Mouse (Mus musculus): ENCODE measurements around the gene Rere.
"Not testable (repeated sequence)": the region's sequence is repeated elsewhere in the genome, so short reads cannot be mapped to it uniquely, and the experiment has no call there.

Rere gene

DNA sequence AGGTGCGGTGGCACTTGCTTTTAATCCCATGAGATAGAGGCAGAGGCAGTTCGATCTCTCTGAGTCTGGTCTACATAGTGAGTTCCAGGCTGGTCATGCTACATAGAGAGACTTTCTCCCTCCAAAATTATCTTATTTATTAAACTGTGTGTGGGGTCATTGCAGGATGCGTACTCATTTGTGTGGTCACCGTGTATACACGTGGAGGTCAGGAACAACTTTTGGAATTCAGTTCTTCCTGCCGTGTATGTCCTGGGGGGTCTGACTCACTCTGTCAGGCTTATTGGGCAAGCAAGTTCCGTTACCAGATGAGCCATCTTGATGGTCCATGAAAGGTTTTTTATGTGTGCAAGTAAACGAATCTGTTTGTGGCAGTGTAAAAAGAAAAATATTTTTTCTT, 5.5 kb downstream of the Rere start:
- no peak for DNase-seq

DNA sequence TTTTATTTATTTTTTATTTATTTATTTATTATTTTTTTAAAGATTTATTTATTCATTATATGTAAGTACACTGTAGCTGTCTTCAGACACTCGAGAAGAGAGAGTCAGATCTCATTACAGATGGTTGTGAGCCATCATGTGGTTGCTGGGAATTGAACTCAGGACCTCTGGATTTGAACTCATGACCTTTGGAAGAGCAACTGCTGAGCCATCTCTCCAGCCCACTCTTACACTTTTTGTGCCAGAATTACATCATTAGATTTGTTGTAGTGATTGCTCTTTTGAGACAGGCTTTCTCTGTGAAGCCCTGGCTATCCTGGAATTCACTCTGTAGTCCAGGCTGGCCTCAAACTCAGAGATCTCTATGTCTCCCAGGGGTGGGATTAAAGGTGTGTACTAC, 6.0 kb downstream of the Rere start:
- DNase-seq: not testable (repeated sequence)

DNA sequence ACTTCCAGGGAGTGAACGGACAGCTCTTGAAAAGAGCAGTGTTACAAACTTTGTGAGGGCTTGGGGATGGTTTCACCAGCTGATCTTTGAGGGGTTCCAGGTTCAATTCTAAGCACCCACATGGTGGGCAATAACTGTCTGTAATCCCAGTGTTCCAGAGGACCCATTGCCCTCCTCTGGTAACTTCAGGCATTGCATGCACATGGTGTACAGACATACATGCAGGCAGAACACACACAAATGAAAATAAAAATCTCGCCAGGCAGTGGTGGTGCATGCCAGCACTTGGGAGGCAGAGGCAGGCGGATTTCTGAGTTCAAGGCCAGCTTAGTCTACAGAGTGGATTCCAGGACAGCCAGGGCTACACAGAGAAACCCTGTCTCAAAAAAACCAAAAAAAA, 10.5 kb downstream of the Rere start:
- DNase-seq: no peak

DNA sequence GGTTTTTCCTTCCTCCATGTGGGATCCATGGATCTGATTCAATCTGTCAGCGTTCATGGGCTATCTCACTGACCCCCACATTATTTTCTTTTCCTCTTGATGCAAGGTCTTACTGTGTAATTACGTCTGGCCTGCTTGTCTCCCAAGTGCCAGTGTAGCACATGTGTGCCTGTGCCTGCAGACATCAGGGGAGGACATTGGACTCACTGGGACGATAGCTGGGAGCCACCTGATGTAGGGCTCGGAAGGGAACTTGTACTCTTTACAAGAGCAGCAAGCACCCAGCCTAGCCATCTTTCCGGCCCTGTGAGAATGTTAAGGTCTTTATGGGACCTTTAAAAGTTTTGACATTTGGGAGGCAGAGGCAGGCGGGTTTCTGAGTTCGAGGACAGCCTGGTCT, 13.4 kb downstream of the Rere start:
- no peak for DNase-seq

DNA sequence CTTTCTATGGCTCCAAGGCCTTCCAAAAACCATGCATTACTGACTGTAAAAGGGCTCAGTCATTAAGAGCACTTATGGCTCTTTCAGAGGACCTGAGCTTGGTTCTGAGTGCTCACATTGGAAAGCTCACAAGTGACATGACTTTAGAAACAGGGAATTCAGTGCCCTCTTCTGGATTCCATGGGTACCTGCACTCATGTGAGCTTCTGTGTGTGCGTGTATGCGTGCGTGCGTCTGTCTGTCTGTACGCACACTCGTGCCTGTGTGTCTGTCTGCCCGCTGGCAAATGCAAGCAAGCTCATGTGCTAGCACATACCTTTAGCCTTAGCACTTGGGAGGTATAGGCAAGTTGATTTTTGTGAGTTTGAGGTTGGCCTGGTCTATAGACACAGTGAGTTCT, 14.5 kb downstream of the Rere start:
- no peak for DNase-seq

DNA sequence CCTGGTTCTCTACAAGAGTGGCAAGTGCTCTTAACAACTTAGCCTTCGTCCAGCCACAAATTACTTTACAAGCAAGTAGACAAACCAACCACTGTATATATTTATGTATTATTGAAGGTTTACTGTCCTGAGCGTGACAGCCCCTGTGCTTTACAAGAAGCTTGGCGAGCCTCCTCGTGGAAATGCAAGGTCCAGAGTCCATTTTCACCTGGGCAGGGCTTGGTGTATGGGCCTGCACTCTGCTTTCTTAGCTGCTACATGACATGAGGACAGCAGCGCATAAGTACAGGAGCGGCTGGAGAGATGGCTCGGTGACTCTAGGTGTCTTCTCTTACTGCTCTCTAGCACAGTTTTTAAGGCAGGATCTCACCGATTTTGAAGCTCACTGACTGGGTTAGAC, 21.3 kb downstream of the Rere start:
- no peak for DNase-seq

DNA sequence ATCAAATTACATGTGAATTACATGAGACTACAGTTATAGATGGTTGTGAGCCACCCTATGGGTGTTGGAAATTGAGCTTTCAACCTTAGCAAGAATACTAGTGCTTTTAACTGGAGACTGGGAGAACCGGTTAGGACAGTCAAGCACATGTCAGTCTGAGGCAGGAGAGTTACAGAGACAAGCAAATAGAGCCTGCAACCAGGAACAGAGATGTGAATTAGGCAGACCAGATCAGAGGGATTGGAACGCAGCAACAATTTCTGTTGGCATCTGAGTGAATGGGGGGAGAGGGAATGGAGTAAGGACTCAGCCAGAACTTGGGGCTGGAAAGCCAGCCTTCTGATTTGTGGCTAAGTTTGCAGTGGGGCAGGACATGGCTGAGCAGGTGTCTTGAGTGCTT, 25.3 kb downstream of the Rere start:
- no peak for DNase-seq

DNA sequence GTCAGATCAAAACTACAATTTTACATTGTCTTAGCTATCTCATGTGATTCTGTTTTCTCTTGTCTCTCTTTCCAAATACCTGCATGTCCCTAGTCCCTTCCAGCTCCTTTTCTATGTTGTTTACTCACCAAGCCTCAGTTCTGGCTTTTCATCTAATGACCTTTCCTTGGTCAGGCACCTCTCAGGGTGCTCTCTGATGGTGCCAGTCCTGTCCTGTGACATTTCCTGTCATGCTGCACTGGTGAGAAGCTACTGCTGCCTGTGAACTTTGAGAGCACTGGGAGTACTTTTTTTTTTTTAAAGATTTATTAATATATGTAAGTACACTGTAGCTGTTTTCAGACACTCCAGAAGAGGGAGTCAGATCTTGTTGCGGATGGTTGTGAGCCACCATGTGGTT, 25.8 kb downstream of the Rere start:
- DNase-seq: no peak

DNA sequence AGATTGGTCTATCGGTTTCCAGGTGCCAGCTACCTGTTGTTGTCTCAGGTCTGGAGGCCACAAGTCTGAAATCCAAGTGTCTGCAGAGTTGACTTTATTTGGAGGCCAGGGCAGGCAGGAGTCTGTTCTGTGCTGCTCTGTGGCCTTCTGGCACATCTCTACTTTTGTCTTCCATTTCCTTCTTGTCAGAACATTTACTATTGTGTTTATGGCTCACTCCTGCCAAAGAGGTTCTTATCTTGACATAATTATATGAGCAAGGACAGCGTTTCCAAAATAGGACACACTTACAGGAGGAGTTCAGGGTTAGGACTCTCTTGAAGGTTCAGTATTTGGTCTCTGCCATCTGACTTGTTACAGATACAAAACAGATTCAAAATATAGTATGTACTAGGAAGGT, 30.0 kb downstream of the Rere start:
- DNase-seq: no peak

DNA sequence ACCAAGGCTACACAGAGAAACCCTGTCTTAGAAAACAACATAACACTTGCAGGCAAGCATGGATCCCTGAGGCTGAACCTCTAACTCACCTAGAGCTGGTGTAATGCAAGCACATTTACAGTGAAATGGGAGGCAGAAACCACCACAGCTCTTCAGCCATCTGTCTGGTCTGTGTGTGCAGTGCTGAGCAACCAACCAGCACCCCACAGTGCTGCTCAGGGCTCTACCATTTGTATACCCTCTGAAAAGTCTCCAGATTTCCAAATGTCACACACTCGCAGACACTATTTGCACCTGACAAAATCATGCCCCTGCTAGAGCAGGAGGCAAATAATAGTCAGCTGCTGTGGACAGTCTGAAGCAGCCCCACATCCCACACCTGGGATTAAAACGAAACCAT, 31.2 kb downstream of the Rere start:
- peak; percentile 71 for DNase-seq

DNA sequence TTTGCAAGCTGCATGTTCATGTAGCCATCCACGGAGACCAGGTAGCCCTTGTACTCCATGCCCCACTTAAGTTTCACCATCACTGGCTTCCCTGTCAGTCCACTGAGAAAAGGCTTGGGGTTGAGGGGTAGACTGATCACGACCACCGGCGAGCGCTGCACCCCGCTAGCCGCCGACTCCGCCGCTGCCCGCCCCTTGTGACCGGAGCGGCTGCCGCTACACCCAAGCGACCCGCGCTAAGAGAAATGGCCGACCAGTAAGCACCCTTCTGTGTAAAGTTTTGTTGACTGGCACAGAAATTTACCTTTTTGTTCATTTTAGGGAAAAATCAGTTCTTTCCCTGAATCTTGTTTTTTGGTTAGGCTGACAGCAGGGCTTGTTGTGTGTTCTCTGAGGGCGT, 33.9 kb downstream of the Rere start:
- DNase-seq: no peak

DNA sequence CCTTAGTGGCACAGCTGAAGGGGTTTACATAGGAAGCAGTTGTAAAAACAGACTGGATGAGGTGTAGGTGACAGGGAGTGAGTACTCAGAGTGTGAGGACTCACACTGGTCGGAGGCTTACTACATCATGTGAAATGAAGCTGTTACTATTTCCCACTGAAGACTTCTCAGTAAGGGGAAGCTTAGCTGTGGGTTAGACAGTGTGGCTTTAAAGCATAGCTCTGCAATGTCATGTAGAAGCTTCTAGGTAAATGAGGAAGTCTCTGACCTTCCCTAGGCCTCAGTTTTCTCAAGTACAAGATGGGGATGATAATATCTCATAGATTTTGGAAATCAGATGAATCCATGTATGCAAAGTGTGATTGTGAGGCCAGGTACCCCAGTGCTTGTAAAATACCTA, 35.1 kb downstream of the Rere start:
- DNase-seq: no peak

DNA sequence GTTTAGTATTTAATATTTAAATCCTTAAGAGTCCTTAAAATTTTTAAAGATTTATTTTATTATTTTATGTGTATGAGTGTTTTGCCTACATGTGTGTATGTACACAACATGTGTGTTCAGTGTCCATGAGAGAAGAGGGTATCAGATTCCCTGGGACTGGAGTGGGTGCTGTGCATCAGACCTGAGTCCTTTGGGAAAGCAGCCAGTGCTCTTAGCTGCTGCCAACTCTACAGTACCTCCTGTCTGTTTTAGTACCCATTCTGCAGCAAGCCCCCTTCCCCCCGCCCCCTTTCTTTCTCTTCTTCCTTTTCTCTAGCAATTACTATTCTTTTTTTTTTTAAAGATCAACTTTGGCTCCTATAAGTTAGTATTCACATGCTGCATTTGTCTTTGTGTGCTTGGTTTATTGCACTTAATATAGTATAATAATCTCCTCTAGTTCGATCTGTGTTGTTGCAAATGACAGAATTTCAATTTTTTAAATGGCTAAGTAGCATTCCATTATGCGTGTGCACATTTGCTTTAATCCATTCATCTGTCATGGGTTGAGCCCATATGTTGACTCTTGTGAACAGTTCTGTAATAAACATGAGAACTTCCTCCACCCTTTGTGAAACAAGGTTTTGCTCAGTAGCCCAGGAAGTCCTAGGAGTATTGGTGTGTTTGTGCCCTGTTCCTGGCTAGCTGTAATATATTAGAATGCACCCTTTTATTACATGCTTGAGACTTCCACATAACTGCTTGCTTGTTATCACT, 43.8 kb downstream of the Rere start:
- no peak for DNase-seq

DNA sequence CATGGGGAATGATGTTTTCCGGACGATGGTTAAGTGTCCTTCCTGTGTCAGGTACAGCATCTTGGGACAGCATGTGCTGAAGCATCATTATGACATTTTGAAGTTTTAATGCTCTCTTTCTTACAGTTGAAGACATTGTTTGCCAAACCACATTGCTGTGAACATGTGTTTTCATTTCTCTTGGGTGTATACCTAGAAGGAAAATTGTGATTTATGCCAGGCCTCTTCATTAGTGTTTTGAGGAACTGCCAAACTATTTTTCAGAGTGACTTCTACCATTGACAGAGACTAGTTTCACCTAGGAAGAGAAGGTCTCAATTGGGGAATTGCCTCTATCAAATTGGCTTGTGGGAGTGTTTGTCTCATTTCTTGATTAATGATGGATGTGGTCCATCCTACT, 44.6 kb downstream of the Rere start:
- no peak for DNase-seq

DNA sequence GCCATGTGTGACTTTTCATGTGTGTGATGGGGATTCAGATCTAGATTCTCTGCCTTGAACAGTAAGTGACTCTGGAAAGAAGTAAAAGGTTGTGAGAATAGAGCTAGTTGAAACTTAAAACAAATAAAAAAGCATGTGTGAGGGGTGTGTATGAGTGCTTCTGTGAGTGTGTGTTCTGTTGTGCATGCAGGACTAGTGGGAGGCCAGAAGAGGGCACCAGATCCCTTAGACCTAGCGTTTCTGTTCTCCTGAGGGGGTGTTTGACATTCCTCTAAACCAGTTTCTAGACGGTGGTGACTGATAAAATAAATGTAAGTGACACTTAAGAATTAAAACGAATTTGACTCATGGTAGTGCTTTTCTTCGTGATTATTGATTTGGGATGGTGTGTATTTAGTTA, 46.0 kb downstream of the Rere start:
- no peak for DNase-seq

DNA sequence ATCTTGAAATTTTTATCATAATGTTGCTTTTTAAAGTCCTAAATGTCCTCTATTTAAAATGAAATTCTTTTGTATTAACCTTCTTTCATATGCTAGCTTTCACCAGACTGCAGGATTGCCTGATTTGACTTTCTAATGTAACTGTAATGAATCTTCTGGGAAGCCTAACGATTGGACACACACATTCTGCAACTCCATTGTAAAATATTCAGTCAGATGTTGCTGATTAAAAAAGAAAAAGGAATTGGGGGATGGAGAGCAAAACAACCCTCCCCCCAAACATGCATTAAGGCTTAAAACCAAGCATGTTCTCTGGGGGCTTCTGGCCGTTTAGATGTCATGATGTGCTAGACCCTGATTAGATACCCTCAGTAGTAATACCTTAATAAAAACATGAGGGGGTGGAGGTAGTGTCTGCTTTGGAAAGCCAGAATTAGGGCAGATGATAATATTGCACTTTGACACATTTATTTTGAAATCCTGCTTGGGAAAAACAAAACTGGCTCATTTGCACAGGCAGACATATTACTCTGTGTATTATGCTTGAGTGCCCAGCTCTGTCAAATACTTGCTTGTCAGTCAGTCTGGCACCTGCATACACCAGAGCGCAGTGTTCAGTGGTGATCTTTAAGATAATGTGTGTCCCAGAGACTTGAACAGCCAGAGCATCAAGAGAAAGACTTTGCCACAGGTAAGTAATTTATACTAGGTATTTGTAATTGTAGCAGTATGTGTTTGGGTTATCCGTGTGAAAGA, 52.7 kb downstream of the Rere start:
- no peak for DNase-seq

DNA sequence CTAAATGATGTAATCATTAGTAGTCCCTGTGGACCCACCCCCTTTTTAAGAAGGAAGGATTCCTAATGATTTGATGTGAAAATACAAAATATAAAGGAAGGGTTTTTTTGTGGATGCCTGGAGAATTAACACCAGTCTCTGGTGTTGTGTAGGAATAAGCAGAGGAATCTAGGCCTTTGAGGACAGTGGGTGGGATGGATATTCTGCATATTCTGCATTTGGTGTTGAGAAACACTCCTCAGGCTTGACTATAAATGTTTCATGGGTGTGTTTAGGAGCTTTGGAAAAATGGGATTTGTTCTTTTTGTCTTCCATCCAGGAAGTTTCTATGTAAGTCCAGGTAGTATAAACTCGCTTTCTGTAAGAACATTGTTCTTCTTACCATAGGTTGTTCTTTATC, 55.8 kb downstream of the Rere start:
- DNase-seq: no peak

DNA sequence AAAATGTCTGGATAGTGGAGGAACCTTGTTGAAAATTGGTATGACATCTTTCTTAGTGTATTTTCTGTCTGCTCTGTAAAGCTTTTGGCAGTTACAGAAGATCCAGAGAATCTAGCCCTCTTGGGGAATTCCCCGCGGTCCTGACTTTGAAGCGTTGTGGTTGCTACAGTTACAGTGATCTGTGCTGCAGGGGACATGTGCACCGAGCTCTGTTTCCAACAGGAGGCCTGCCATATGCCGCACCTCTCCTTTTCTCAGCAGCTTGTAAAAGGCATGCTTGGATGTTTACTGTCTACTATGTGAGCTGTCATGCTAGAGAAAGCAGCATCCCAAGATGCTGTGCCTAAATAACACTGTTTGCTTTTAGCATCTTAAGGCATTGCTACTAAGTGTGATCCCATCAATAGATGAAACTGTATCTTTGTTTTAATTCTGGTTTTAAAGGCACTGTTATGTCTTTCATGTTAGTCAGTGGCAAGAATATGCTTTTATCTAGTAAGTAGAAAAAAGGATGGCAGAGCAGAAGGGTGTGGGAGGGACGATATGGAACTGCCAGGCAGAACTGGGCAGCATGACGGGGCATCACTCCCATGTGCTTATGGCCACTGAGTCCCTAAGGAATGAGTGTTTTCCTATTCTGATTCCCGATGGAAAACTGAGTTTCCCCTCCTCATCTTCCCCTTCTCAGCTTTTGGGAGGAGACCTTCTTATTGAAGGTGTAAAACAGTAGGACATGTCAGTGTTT, 57.6 kb downstream of the Rere start:
- peak; percentile 69 for DNase-seq

DNA sequence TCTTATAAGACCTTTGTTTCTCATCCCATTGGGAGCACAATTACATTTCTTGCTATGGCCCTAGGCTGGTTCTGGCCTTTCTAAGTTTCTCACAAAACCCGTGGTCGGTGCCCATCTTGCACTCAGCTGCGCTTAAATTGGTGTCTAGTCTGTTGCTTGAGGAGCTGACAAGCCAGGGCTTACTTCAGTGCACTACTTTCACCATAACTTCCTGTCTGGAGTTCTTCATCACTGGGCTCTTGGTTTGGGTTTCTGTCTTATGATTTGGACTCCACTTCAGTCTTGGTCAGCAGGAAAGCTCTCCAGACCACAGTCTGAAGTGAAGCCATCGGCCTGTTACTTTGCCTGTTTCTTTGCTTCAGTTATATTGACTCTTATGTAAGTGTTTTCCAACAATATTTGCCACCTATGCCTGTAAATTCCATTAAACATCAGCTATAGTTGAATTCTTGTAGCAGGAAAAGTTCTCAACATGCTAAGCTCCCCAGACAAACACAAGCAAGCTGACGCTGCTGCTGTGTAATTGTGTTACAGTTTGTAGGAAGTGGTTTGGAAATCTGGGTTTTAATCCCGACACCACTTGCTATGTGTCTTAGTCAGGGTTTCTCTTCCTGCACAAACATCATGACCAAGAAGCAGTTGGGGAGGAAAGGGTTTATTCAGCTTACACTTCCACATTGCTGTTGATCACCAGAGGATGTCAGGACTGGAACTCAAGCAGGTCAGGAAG, 59.5 kb downstream of the Rere start:
- DNase-seq: no peak

DNA sequence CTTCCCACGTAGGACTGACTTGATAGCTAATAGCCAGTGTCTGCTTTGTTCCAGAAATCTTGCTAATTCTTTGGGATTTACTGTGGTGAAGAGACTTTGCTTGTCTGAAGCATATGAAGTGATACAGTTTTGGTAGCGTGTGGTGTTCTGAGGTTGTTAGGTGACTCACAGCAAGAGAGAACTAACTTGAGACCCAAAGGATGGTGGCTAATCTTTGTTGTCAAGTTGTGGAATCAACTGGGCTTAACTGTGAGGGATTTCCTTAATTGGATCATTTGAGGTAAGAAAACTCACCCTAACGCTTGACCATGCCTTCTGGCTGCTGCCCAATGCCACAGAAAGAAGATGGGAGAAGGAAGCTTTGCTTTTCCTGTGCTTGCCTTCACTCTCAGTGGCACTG, 63.1 kb downstream of the Rere start:
- no peak for DNase-seq

DNA sequence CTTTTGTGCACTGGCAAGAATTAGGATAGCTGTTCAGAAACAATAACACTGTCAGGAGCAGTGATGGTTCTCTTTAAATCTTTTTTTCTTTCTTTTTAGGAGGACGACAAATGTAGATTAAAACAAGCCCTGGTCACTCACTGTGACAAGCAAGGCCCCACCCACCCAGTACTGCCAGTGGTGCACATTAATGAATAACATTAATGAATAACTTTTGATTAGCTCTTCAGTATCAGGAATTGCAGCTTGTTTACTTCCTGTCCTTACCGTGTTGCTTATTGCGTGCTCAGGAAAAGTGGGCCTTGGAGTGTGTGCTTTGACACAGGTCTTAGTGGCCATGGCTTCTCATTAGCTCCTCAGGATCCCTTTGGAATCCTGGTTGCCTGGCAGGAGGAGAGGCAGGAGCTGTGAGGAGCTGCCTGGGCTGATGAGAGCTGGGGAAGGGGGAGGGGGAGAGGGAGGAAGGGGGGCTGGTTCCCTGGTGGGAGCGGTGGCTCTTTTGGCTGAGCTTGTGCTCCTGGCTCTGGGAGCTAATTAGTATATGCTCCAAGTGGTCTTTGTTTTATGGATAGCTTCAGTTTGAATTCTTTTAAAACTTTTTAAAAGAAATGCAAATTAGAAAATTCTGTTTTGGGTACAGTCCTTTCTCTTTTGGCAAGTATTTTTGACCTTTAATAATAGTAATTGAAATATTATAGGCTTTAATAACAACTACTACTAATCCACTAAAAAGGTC, 65.4 kb downstream of the Rere start:
- no peak for DNase-seq

DNA sequence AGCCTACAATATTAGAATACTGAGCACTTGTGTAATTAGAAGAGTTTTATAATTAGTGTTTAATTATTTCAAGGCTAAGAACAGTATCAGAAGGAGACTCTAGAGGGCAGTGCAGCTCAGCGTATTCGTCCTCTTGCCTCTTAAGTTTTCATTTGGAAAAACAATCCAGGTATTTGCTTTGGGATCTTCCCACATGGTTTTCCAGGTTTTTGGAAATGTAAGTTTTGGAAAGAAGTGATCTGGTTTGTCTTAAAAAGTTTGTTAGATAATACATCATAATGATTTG, 65.9 kb downstream of the Rere start:
- DNase-seq: no peak

DNA sequence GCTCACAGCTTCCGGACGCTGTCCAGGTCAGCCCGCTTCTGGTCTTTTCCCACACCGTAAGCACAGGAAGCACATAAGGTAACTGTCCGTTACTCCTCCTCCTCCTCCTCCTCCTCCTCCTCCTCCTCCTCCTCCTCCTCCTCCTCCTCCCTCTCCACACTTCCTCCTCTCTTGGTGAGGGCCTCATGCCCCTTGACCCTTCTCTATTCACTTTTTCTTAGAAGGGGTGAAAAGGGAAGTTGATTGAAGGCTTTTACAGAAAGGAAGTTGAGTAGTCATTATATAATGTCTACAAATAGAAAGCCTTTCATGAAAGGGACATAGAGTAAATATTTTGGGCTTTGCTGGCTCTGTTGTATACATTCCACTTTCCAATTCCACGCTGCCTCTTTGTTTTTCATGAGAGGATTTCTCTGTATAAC, 68.2 kb downstream of the Rere start:
- no peak for DNase-seq

Measured in cerebellum, adult 11-12 months (tissue).